Mouse (Mus musculus) embryo, embryonic 9.5 days (tissue): ENCODE data around the gene Rplp0.
A peak's percentile ranks its signal among the peaks of the same experiment; 100 is the strongest.
"Not testable (repeated sequence)": the region's sequence is repeated elsewhere in the genome, so short reads cannot be mapped to it uniquely, and the experiment has no call there.

ENCODE experiments used
- DNase-seq: peaks from one replicate; pipeline ENCODE4 v3.0.0-alpha.2; 2017; ENCODE audit errors: extremely low spot score

Gene Rplp0

DNA sequence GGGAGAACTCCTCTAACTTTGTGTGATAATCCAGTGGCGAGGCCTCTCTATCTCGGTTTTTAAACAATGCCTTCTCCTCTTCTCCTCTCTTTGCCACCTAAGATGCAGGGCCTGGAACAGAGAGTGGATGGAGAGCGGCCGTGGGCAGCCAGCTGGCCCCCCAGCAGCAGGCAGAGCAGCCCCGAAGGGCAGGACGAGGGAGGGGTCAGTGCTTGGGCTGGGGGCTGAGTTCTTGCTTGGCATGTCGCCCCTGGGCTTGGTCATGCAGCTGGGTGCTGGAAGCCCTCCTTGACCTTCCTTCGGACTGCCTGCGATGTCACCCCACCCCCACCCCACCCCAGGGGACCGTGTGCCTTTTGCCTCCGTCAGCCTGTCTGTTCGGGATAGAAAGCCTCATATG lies 7.9 kb upstream of the Rplp0 start:
- DNase-seq, result no peak

DNA sequence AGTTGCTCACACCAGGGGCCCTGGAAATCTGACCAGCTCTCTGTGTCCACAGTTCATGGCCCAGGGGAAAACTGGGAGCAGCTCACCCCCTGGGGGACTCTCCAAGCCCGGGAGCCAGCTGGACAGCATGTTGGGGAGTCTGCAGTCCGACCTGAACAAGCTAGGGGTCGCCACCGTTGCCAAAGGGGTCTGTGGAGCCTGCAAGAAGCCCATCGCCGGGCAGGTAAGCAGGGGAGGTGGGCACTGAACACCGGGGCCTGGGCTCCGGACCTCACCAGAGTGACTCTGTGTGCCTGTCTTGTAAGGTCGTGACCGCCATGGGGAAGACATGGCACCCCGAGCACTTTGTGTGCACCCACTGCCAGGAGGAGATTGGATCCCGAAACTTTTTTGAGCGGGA lies 7.5 kb upstream of the Rplp0 start:
- no peak for DNase-seq

DNA sequence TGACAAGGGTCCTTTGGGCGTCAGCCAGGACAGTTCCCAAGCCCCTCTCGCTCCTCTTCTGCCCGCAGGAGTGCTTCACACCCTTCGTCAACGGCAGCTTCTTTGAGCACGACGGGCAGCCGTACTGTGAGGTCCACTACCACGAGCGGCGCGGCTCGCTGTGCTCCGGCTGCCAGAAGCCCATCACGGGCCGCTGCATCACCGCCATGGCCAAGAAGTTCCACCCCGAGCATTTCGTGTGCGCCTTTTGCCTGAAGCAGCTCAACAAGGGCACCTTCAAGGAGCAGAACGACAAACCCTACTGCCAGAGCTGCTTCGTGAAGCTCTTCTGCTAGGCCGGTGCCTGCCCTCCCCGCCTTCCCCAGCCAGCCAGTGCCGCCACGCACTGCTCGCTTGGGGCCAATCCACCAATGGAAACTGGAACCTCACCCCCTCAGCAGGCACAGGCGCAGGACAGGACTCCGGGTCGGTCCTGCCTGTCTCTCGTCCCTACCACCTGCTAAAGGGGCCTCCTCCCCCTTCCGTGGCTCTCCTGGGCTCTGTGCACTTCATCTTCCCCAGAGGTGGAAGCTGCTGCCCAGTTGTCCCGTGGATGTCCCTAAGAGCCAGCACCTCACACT lies 5.4 kb upstream of the Rplp0 start:
- DNase-seq, result no peak

DNA sequence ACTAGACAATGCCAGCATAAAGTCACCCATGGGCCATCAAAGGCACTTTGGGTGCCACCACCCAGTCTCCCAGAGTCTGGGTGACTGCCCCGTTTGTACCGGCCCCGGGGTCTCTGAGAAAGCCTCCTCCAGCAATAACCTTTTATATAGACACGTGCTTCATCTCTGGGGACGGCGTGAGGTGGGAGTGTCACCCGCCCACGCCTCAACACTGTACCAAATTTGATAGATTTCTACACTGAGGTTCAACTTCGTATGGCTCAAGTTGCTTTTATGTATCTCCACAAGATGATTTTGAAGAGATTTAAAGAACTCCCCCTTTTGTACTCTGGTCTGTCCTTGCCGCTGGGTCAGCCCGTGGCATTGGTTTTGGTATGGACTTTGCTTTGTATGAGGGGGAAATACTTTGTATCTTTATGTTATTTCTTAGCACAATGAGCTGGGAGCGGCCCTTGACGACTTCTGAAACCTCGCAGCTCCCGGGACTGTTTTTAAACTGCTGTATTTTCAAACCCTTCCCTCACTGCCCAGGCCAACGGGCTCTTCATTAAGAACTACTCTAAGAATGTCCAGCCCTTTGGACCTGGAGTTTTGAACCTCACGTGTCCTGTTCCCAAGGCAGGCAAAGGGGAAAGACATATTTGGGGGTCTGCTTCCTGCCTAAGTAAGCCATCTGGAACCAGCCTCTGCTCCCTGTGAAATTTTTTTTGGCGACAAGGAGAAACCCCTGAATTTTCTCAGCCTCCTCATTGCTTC lies 4.6 kb upstream of the Rplp0 start:
- DNase-seq, result no peak

DNA sequence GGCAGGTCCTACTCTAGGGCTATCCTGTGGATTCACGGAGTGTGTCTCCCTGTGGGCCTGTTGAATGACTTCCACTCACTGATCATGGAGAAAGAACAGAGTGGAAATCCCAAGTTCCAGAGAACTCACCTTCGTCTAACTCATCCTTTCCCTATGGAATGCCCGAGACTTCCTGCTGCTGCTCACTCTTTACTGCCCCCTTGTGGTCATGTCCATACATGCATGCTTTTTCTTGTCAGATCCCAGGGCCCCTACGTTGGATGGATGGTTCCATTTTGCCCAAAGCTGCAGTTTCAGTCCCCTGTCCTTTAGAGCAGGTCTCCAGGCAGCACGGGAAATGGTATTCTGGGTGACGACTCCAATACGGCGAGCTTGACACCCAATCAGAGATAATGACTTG lies 3.0 kb upstream of the Rplp0 start:
- DNase-seq, result peak; percentile 86

DNA sequence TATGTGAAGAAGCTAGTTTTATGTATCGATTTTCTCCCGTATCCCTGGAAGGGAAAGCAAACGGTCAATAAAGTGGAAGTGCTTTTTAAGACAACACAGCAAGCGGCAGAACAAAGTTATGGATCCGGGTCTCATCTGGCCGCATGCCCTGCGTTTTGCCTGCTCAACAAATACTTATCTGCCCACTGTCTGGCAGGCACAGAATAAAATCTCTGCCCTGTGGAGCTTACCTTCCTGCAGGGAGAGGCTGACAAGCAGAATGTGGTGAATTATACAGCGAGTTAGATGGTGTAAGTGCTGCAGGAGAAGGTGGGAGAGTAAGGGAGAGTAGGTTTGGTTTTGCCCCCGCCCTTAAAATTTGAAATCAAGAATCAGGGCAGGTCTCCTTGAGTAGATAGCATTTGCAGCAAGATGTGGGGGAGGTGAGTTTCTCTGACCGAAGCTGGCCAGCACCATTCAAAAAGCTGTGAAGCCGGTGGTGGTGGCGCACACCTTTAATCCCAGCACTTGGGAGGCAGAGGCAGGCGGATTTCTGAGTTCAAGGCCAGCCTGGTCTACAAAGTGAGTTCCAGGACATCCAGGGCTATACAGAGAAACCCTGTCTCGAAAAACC lies 979 bp upstream of the Rplp0 start:
- no peak for DNase-seq

DNA sequence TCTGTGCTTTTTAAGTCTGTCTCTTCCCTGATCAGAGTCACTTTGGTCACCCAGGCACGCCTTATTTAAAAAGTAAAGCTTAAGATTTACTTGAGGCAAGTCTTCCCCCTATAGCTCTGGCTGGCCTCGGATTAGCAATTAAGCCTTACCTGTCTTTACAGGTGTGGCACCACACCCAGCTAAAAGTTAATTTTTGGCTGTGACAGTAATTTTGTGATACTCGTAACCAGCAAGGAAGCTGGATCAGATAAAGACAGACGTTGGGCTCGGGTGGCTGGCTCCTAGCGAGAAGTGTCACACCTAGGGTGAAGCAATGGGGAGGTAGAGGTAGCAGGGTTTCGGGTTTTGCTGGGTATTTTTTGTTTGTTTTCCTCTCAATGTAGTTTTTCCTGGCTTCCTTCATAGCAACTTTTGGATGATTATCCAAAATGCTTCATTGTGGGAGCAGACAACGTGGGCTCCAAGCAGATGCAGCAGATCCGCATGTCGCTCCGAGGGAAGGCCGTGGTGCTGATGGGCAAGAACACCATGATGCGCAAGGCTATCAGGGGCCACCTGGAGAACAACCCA lies 1.2 kb downstream of the Rplp0 start:
- no peak for DNase-seq

DNA sequence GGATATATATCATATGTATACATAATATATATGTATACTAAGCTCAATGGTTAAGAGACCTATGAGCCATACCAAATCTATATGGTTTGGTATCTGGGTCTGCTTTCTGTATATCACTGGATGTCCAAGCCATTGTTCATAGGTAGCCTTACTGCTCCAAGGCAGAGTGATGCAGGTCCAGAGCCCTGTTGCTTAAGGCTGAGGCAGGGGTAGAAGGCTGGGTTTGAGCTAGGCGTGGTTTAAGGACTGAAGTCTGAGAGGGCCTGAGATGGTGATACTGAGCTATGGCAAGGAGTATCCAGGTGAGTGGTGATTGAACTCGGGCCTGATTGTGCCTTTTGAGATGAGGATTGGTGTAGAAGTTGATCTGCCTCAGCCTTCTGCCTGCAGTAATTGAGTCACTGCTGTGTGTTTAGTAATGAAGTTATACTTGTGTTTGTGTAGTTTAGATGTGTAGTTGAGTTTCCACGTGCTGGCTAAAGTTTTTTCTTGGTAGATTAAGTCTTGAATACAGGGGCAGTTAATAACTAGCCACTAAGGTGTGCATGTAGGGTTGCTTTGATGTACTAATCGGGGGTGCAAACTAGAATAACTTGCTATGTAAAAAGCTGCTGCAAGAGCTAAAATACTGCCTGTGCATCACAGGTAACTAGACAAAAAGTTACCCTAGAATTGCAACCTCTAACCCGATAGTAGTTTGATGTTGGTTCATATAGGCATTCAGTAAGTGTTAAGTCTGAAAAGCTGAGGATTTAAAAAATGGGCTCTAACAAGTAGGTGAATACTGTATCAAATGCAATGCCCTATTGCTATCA lies 4.7 kb downstream of the Rplp0 start:
- peak; percentile 47 for DNase-seq

DNA sequence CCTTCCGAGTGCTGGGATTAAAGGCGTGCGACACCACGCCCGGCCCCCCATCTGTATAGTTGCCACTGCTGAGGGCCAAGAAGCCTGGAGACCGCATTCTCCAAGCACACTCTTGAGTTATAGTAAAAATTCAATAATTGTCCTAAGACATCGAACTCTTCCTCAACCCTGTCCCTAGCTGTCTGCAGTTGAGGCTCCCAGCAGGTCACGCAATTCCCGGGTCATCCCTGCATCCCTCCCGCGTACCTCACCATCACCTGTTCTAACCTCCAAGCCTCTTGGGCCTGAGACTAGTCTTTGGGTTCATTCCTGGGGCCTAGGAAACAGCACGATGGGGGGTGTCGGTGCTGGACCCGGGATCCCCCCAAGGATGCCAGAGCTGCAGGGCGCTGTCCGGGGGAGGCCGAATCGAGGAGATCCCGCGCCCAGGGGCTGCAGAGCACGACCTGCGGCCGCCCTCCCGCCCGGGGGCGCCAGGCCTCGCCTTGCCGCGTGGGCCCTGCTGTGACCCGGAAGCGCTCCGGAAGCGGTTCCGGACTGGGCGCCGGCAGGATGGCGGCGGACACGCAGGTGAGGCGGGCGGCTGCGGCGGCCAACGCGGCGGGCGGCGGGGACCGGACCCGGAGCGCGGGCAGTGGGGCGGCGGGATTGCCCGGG lies 5.6 kb downstream of the Rplp0 start, which contains the start of gene Gcn1l1:
Gene Gcn1l1 (plus strand): TSS at position 518 of the 657 bp plus-strand sequence.
- DNase-seq, result peak; percentile 84

DNA sequence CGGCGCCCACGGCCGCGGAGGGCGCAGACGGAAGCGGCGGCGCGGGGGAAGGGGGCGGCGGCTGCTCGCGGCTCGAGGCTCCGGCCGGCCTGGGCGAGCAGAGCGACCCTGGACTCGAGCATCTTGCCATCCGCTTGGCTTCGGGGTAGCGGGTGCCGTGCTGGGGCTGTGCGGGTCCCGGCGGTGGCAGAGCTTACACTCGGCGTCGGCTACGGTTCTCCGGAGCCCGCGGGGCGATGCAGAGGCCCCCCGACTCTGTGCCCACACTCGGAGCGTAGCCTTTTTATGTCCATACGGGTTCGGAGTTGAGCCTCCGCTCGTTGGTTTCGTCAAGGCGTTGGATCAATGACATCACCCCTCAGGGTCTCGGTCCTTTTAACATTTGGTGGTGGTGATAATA lies 6.1 kb downstream of the Rplp0 start:
- DNase-seq, result no peak

DNA sequence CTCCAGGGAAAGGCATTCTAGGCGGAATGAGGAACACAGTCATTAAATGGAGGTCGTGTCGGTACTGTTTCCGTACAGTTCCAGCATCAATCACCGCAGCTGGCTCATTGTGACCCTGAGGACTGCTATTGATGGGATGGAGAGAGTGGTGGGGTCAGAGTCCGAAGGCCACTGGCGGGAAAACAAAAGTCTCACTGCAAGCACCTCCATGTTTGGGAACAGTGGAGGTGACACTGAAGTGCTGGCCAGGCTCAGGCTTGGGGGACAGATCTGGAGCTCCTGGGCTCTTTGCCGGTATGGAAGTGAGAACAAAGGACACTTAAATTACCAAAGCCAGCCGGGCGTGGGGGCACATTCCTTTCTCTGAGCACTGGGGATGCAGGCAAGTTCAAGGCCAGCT lies 9.4 kb downstream of the Rplp0 start:
- DNase-seq, result no peak

DNA sequence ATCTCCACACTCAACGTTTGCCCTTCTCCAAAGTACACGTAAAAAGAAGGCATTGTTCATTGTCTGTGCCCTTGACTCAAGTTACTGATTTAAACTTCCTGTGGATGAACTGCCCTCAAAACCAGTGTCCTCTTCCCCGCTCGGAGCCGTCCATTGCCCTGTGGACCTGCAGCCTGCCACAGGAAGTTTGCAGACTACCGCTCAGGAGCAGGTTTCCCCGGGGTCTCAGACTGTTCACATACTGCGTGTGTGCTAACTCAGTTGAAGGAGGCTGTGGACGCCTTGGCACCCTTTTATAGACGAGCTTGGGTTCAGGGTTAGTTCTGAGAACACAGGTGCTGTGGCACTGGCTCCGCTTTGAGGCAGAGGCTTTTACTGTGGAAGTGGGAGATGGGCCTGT lies 10.0 kb downstream of the Rplp0 start:
- DNase-seq, result no peak

DNA sequence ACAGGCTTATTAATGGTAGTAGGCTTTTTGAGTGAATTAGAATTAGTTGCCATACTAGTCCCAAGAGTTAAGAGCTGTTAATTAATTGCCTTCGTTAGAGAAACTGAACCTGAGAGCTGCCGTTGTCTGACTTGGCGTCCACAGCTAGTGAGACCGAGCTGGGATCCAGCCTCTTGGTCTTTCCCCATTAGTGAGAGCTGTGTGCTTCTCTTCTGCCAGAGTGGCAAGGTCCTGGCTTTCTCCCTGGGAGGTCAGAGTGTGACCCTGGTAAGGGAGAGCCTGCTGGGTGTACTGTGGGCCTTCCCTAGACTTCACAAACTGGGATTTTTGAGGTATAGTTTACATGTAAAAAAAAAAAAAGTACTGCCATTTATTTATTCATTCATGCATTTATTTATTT lies 10.5 kb downstream of the Rplp0 start:
- no peak for DNase-seq

DNA sequence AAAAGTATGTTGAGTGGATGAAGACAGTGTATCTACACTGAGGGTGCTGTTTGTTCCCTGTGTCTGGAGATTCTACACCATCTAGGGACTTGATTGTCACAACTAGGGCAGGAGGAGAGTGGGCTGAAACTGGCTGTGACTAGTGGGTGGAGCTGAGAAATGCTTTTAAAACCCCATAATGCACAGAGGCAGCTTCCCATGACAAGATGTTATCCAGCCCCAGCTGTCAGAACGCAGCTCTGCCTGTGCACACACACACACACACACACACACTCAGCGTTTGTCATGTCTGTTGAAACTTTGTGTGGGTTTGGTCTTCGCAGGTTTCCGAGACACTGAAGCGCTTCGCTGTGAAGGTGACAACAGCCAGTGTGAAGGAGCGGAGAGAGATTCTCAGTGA lies 11.8 kb downstream of the Rplp0 start:
- no peak for DNase-seq

DNA sequence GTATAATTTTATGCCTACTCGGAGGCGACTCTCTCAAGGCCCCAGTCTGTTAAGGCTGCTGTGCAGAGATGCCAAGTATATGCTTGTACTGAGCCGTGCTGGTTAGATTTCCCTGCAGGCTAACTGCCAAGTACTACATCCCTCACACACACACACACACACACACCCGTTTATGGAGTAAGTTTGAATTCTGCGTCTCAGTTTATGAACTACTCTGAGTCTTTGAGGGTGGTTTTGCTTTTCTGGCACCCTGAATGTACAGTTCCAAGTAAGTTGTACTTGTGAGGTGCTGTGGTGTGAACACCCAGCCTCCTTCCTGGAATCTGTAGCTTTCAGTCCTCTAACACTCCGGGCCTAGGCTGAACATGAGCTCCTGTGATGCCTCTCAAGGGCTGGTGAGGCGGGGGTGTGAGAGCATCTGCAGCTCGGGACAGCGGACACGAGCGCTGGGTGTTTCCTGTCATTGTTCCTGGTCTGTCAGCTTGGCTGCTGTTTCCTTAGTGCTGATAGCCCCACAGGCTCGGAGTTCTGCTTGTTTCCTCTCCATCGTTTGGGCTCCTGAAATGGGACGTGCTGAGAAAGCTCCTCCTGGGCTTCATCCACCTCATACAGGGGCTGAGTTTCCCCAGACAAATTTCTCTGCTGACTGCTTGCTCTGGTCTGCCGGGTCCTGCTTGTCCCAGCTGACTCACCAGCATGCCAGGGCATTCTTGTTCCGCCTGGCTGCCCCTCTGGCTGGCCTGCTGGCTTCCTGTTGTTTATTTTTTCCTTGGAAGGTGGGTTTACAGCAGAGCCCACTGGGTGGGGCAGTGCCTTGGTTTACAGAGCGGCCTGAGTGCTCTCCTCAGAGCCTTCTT lies 13.6 kb downstream of the Rplp0 start:
- no peak for DNase-seq

DNA sequence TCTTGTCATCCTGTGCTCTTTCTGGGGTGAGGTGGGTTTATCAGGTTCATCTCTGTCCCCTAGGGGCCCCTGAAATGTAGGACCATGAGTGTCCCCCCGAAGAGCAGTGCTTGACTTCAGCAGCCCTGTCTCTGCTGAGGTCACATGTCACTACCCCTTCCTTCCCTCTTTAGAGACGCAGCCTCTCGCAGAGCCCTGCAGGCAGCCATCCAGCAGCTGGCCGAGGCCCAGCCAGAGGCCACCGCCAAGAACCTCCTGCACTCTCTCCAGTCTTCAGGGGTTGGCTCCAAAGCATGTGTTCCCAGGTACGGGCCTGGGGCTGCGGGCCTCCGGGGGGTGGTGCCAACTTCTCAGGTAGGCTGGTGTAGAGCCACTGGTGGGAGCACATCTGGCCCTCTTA lies 15.7 kb downstream of the Rplp0 start:
- DNase-seq, result no peak

DNA sequence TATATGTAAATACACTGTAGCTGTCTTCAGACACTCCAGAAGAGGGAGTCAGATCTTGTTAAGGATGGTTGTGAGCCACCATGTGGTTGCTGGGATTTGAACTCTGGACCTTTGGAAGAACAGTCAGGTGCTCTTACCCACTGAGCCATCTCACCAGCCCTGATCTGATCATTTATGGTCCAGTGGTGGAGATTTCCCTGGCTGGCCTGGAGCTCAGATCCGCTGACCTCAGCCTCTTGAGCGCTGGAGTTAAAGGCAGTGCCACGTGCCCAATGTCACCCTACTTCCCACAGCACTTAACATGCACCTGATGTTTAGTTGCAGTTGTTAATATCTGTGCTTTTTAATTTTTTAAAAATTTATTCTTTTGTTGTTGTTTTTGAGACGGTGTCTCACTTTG lies 18.4 kb downstream of the Rplp0 start:
- not testable (repeated sequence) for DNase-seq

DNA sequence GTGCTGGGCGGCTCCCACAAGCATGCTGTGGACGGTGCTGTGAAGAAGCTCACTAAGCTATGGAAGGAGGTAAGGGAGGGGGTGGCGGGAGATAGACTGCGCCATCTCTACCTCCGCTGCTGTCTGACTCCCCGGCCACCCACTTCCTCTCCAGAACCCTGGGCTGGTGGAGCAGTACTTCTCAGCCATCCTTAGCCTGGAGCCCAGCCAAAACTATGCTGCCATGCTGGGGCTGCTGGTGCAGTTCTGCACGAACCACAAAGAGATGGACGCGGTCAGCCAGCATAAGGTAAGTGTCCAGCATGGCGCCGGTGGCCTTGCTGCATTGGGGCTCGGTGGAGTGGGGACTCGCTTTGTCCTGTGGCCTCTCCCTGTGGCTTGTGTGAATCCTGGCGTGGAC lies 19.7 kb downstream of the Rplp0 start:
- no peak for DNase-seq

DNA sequence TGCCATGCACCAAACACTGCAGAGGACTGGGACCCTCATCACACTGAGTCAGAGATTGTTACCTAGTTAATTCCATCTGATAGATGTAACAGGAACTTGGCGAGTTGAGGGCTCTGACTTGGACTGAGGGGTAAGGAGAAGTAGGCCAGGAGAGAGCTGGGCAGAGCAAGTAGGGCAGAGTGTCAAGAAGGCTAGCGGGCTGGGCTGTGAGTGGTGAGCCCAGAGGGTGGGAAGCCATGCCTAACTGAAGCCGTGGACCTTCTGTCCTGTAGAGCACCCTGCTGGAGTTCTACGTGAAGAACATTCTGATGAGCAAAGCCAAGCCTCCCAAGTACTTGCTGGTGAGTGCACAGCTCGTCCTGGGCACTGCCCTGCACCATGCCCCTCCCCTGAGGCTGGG lies 20.1 kb downstream of the Rplp0 start:
- no peak for DNase-seq

DNA sequence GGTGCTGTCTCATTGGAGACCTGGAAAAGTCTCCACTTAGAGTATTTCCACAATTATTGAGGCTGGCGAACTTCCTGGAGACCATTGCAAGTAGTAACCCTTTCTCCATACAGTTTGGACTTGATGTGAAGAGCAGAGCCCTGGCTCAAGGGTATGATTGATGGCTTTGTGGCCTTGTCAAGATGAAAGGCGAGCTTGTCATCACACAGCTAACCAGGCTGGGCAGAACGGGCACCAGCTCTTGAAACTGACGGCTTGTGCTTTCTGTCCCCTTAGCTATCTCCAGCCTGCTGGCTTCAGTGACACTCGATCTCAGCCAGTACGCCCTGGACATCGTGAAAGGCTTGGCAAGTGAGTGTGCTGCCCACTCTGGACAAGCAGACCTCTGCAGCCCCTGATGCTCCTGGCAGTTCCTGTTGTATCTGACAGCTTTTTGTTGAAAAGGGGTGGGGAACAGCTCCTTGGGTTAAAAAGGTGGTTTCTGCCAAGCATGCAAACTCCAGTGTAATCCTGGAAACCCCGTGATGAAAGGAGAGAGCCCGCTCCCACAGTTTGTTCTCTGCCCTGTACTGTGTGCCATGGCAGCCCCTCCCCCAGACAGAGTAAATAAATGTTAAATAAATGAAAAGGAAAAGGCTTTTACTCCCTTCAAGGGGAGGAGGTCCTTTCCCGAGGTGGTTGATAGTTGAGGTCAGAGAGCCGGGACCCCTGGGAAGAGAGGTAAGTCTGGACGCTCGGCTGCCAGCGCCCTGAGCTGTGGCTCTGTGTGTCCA lies 21.1 kb downstream of the Rplp0 start:
- no peak for DNase-seq
